Mouse (Mus musculus) frontal cortex, postnatal 14 days (tissue): ENCODE measurements around the gene Ciapin1.
A peak's percentile ranks its signal among the peaks of the same experiment; 100 is the strongest.

Source experiments
- DNase-seq, 2 experiments: peaks; one replicate each; pipeline ENCODE4 v3.0.0; 2022; ENCODE audit warnings: low spot score in 2 of 2

Ciapin1 gene

DNA sequence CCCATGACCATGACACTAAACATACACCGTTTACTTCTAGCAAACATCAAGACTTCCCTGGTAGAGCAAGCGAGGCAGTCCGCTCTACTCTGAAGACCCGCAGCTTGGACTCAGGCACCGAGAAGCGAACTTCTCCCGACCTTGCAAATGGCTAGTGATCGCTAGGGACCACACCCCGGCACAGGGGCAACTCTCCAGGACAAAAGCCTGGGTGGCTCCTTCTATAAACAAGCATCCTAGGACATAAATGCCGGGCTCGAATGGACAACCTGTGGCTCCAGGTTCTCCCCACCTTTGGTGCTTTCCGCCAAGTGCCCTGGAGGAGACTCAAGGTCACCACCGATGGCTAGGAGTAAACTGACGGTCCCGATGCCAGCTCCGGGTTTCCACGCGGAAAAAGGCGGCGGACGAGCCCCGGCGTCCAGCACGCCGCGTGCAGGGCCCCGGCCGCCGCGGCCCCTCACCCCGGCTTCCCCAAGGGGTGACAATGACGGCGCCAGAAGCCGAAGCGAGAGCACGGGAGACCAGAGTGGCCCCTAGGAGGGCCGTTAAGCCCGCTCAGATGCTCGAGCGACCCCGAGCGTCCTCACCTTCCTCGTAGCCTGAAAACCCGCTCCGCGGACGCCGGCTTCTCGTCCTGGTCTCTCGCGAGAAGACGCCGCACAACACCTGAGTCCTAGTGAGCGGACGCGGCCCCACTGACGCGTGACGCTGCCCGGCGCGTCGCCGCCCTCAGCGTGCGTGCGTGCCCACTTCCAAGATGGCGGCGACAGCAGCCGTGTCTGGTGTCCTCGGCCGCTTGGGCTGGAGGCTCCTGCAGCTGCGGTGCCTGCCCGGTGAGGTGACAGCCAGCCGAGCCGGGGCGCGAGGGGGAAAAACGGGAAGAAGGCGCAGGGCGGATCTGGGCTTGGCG, at the start of gene Ciapin1, which contains the start of gene Coq9:
TSS of gene Ciapin1 (minus strand) at position 697 of the 913 bp plus-strand sequence.
TSS of gene Coq9 (plus strand) at position 660 of the 913 bp plus-strand sequence.
- peak; percentile 91 to 93 for DNase-seq

DNA sequence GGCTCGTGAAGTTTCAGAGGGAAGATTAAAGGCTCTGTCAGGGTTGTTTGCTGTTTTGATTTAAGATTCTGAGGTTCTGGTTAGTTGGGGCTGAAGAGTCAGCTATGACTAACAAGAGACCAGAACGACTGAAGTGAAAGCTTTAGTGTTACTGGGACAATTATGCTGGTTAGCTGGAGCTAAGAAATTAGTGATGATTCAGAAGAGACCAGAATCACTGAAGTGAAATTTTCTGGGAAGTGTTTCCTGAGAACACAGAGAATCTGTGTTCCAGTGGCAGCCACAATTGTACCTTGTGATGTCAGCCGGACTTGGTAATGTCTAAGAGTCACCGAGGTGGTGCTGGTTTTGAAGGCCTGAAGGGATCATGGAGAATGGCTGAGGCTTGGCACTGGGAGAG, 42.6 kb upstream of the Ciapin1 start:
- no peak for DNase-seq

DNA sequence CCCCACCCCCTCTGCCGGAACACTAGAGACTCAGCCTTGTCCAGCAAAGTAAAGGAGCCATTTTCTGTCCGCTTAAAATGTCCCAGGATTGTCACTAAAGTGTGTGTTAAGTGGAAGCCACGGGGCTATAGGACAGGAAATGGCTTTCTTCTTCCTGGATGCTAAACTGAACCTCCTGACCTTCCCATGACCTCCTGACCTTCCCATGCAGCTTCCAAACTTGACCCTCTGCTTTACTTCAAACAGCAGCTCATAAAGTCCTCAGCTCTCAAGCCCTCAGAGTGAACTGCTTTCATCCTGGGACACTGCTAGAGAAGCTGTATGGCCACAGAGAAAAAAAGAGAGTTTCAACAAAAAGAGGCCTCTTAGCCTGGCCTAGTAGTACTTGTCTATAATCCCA, 38.7 kb upstream of the Ciapin1 start:
- DNase-seq: no peak

DNA sequence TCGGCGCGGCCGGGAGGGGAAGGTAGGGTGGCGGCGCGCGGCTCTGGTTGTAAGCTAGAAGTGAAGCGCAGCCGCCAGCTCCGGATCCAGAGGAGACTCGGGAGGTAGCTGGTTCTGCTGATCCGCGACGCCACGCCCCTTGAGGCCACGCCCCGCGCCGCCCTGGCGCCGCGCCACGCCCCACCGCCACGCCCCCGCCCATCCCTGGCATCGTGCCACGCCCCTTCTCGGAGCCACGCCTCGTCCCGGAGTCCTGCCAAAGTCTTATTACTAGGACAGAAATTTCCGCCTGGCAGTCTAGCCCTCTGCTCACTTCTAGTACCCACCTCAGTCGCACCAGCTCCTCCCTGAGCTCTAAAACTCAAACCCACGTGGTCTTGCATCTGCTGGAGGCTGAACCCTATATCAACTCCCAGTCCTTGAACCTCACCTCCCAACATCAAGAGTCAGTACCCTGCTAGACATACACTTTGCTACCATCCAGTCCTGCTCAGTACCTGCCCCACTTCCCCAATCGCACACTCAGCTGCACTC, 38.1 kb upstream of the Ciapin1 start, which contains the start of gene Dok4:
TSS of gene Dok4 (minus strand) at position 134 of the 534 bp plus-strand sequence.
- peak in 1 of 2 experiments; percentile 36 for DNase-seq

DNA sequence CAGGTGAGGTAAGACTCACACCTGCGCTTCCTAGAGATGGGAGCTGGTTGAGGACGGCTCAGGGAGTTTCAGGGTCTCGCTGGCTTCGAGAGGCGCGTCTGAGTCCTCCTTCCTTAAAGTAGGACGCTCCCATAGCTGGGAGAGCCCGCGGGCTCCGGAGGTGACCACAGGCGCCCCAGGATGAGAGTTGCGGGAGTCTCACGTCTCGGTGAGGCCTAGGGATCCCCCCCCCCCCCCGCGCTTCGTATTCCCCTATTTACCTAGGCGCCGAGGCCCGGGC, 37.7 kb upstream of the Ciapin1 start:
- DNase-seq: no peak

DNA sequence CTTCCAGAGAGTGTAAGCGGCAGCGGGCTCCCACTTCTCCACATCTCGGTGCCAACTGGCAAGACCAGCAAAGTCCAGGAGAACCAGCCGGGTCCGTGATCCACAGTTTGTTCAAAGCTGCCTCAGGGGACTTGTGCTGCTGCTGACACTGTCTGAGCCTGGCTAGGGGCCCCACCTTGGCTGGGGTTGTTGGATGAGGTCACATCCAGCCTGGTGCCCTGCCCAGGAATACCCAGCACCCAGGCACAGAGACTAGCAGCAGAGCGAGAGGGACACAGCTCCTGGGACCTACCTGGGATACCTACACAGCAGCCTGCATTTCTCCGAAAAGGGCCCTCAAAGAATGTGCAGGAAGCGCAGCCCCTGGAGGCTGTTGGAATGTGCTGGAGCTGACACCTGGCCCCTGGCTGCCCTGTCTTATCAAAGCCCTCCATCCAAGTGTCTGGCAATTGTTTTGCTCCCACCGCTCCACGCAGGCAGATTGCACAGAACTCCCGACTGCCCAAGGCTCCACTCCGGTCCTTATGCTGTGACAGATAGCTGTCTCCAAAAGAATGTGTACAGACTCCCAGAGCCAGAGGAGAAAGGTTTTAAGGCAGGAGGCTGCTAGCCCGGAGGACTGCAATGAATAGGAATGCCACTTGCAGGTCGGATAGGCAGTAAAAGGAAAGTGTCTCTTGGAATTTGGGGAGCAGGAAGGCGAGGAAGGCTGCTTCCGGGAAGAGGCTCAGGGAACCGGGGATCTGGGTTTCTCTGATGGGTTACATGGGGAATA, 37.1 kb upstream of the Ciapin1 start:
- DNase-seq: no peak

DNA sequence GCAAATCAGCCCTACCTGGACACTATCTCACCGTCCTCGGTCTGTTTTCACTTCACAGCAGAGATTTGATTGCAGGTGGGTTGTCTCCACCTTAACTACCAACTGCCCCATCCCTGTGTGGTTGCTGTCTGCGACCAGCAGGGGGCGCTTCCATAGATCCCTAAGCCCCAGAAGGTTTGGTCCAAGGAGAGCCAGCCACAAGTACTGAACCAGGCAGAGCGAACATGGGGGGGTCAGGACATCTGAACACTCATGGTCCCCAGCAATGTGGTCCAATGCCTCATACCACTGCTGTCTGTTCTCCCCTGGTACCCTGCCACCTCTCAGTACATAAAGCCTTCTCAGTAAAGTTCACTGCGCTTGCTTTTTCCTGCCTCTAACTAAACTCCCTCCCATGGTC, 36.2 kb upstream of the Ciapin1 start:
- peak in 1 of 2 experiments; percentile 53 for DNase-seq

DNA sequence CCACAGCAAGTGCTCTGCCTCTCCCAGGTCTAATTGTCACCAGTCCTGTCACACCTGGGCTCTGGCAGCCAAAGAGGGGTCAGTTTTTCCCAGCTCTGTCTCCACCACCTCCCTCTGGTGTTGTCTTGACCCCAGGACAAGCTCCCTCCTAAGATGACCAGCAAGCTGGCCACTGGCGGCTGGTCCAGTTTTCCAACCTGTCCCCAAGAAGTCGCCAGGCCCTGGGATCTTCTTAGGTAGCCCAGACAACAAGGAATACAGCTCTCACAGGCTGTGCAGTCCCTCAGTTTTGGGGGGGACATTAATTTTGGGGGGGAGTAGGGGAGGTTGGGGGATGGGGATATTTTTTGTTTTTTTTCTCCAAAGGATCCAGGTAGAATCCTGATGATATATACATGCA, 34.4 kb upstream of the Ciapin1 start:
- no peak for DNase-seq

DNA sequence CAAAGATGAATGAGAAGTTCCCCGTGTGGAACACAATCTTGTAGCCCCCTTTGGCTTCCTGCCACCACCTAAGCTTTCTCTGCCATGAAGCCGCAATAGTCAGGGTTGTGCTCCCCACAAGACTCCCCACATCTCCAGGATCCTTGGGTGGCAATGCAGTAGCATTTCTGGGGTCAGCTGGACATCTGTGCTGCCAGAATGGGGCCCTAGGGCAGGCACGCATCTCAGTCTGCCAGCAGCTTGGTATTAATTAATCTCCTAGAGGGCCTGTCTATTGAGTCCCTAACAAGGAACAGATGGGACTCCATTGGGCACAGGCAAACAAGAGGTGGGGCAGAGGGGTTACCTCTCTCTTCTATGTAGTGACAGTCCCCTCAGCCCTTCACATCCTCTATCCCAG, 34.0 kb upstream of the Ciapin1 start:
- no peak for DNase-seq

DNA sequence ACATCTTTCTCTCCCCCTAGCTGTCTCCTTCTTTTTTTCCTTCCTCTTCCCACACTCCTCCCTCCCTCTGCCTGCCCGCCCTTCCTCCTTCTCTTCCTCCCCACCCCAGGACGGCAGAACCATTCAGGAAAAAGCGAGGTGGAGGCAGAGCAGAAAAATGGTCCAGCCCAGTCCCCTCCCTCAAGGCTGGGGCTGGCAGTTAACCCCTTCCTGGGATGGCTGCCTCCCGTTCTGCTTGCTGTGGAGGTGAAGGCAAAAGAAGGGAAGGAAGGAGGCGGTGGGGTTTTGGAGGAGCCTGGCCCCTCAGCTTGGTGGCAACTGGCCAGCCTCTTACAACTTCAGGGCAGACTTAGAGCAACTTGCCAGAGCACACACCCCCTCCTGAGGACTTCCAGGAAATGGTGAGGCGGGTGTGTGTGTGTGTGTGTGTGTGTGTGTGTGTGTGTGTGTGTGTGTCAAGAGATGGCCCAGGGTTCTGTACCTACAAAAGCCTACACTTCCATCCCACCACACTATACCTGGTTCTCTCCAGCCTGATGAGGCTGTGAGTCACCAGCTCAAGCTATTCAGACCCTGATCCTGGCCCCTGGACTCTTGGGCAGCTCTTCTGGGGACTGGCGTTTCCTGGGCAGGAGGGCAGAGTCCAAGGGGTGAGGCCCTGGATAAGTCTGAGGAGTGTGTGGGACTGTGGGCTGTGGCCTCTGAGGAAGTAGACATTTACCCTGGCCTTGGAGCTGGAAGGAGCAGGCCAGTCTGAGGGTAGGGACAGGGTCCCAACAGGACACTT, 33.1 kb upstream of the Ciapin1 start:
- DNase-seq: peak; percentile 68 to 76

DNA sequence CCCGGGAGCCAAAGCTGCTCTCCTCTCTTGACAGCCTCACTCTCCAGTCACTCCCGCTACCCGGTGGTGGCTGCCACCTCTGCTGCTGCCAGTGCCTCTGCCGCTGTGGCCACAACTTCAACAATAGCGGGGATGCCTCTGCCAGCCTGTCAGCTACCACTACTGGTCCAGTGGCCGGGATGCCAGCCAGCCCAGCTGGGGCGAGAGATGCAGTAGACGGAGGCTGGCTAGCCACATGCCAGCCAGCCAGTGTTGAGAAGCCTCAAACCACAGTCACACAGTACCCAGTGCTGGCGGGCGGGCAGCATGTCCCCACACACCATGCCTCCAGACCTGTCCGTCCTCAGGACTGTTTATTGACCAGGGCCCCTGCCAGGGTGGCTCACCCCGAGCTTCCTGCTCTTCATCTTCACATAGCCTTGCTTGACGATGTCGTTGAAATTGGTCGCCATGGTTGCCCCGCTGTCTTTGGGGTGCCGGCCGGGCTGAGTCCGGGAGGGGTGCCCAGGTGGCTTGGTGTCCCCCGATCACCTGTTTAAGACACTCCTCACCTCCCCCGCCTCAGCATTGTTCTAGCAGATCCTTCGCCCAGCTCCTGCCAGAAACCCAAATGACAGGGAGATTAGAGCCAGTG, 32.4 kb upstream of the Ciapin1 start:
- peak in 1 of 2 experiments; percentile 59 for DNase-seq

DNA sequence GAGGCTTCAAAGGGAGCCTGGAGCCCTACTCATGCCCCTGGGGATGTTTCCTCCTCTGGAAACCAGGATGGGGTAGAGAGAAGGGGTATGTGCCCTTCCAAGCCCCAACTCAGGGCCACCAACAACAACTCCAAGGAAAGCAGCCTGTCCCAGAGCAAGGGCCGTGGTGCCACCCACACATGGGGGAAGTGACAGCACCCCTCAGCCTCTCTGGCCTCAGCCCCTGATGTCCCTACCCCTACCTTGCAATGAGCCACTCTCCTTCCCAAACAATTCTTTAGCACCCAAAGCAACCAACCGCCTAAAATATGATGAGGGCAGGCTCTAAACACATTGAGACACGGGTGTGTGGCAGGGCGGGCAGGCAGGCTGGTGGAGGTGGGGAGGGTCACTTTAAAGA, 31.8 kb upstream of the Ciapin1 start:
- no peak for DNase-seq

DNA sequence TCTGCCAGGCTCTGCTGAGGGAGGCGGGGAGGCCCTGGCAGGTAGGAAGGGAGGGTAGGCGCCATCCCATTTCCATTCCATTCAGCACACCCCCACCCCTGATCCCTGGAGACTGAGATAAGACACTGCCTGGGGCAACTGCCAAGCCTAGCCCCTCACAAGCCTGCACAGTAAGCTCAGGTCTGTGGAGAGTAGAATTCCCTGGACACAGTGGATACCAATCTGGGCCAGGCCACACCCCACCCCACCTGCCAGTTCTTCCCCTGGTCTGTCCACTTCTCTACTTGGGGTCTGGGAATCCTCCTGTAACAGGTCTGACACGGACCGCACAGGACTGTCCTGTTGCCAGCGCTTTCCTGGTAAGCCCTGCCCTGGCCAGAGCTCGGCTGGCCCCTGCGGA, 31.0 kb upstream of the Ciapin1 start:
- DNase-seq: no peak

DNA sequence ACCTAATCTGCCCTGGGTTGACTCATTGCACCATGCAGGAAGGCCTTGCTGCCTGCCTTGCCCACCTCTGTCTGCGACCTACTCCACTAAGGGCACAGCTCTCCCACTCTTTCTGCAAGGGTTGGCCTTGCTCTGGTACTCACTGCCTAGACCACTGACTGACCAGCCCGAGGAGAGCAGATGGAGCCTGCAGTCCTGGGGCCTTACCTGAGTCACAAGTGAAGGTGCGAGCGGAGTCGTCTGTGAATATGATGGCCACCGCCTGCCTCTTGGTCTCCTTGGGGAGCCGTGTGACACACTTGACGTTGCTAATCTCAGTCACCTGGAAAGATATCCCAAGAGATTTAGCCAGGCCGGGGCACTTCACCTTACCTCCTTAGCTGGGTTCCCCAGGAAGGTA, 28.8 kb upstream of the Ciapin1 start:
- DNase-seq: no peak

DNA sequence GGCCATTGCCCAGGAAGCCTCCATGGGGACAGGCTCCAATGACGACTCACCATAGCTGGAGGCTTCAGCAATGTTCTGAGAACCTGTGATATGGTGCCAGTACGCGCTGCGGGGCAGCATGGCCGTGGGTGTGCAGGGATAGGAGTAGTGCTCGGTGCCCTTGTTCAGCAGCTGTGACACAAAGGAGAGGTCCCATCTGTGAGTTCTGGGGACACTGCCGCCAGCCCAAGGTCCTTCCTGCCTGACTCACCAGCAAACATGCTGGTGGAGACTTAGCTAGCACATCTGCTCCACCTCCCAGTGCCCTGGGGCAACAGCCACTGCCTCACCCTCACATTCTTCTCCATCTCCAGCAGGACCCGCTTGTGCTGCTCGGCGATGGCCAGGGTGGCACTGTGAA, 27.1 kb upstream of the Ciapin1 start:
- no peak for DNase-seq

DNA sequence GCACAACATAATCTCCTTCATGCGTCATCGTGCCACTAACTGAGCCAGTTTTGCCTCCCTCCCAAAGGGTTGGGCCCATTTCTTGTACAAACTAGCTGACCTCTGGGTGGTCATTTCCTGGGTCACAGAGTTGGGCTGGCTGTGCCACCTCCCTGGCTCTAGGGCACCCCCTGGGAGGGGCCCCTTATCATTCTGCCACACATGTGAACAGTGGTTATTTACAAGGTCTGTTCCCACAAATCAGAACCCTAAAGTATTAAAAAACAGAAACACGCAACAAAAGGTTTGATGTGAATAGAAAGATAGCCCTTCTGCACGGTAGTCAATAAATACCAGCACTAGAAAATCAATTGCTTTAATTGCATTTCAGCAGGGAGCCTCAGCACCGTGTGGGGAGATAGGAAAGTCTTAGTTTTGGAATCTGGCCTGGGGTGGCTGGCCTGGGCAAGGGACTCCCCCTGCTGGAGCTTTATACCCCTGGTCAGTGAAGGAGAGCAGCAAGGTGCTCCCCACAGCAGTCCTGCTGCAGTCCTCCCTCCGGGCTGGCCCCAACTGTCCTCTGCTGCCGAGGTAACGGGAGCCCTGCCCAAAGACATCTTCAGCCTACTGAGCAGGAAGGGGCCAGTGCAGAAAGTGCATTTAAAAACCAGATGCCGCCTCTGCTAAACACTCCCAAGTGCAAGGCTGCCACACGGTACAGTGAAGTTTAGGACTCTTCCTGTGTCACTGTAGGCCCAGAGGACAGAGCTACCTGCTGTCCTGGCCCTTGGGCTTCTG, 25.9 kb upstream of the Ciapin1 start:
- no peak for DNase-seq

DNA sequence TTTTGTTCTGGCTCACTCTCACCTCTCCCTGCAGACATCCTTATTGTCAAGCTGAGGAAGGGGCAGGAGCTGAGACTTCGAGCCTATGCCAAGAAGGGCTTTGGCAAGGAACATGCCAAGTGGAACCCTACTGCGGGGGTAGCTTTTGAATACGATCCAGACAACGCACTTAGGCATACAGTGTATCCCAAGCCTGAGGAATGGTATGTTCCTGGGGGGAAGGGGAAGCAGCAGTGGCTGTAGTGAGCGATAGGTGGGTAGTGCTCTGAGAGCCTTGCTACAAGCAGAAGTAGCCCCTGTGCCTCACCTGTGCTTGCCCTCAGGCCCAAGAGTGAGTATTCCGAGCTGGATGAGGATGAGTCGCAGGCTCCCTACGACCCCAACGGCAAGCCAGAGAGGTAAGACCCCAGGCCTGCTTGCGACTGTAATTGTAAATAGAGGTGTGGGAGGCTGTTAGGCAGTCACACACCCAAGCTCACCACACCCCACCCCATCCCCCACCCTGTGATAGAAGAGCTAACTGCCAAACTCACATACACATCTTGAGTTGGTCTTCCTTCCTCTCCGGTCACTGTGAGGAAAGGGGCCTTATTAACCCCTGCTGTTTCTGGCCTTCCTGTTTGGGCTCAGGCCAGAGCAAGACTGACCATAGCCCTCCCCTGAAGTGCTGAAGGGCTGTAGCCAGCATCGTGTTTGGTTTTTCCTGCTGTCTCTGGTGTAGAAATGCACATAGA, 24.5 kb upstream of the Ciapin1 start:
- no peak for DNase-seq

DNA sequence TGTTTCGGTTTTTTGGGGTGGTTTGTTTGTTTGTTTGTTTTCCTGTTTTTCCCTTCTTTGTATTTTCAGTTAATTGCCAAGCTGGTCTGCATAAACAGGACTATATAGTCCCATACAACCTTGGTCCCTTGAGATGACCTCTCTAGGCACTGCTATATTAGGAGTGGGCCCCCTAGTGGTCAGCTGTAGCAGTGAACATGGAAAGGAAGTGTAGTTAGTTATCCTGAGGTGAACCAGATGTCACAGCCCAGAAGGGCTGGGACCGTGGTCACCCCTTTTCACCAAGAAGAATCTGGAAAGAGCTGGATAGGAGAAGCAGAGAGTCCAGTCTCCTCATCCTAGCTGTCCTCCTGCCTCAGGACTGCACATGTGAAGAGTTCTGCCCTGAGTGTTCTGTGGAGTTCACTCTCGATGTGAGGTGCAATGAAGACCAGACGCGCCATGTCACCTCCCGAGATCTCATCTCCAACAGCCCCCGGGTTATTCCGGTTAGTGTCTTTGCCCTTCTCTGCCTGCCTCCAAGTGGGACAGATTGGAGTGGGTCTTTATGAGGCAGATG, 23.3 kb upstream of the Ciapin1 start:
- DNase-seq: peak in 1 of 2 experiments; percentile 36

DNA sequence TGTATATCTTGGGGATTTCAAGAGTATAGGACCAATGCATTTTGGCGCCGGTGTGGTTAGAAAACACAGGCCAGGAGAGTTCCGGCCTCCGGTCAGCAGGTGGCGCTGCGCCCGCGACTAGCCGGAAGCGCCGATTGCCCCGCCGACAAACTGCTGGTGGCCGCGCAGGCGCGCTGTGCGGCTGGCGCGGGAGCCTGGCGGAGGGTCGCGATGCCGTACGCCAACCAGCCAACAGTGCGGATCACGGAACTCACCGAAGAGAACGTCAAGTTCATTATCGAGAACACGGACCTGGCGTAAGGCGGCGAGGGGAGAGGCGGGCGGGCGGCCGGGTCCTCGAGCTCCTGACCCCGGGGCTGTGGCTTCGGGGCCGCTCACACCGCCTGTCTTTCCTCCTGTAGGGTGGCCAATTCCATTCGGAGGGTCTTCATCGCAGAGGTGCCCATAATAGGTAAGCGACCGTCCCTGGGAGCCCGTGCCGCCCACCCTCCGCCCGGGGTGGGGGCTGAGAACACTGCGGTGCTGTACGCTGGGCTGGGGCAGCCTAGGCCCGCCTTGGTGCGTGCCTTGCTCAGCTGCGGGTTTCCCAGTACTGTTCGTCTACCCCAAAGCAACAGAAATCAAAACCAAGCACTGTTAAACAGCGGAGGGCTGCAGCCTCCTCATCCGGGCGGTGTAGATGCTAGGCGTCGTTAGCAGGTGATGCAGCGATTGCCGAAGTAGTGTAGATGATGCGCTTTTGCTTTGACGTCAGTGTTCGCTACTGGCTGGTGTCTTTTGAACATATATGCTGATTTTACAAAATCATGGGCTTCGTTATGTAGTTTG, 19.4 kb upstream of the Ciapin1 start, which contains the start of gene Polr2c:
TSS of gene Polr2c (plus strand) at position 105 of the 828 bp plus-strand sequence.
- peak; percentile 77 to 87 for DNase-seq
